Mouse (Mus musculus) midbrain, embryonic 11.5 days (tissue): ENCODE results near the gene Fbh1. TPM values are rescaled to one million over a fixed set of nuclear protein-coding genes. Genes with fewer than 3 reads are reported as not detected.
A peak's percentile ranks its signal among the peaks of the same experiment; 100 is the strongest.

Experiments
- ATAC-seq: fragments of 200-750 bp; cut with Nextera tagmentation; 2 replicates; pipeline ENCODE4 v1.8.0; 2017; ENCODE audit warnings: moderate TSS enrichment, moderate library complexity; ENCODE audit not compliant: low FRiP score
- DNase-seq: peaks from one replicate; pipeline ENCODE4 v3.0.0; 2015; ENCODE audit warnings: low spot score; ENCODE audit errors: missing footprints
- H3K27ac ChIP-seq: fragments of 300-500 bp; sonication (generic); 2 replicates; pipeline ENCODE4 v1.5.1; 2014; ENCODE audit warnings: low read depth, low read length
- H3K27me3 ChIP-seq: fragments of 300-500 bp; sonication (generic); 2 replicates; pipeline ENCODE4 v1.6.1; 2014; ENCODE audit warnings: mild to moderate bottlenecking, low read length, moderate library complexity, mixed read lengths; ENCODE audit not compliant: control insufficient read depth, insufficient read depth
- H3K36me3 ChIP-seq: fragments of 300-500 bp; sonication (generic); 2 replicates; pipeline ENCODE4 v1.6.1; 2014; ENCODE audit warnings: mild to moderate bottlenecking, low read length, moderate library complexity, mixed read lengths; ENCODE audit not compliant: control insufficient read depth, insufficient read depth
- H3K4me1 ChIP-seq: fragments of 300-500 bp; sonication (generic); 2 replicates; pipeline ENCODE4 v1.6.1; 2014; ENCODE audit warnings: low read length; ENCODE audit not compliant: control insufficient read depth, insufficient read depth
- H3K4me2 ChIP-seq: fragments of 300-500 bp; sonication (generic); 2 replicates; pipeline ENCODE4 v1.6.1; 2014; ENCODE audit warnings: mild to moderate bottlenecking, moderate library complexity
- H3K4me3 ChIP-seq: fragments of 300-500 bp; sonication (generic); 2 replicates; pipeline ENCODE4 v1.5.1; 2014; ENCODE audit warnings: low read depth, low read length
- H3K9ac ChIP-seq: fragments of 300-500 bp; sonication (generic); 2 replicates; pipeline ENCODE4 v1.6.1; 2014; ENCODE audit warnings: low read length
- H3K9me3 ChIP-seq: fragments of 300-500 bp; sonication (generic); 2 replicates; pipeline ENCODE4 v1.6.1; 2016; ENCODE audit warnings: low read length; ENCODE audit not compliant: control insufficient read depth
- WGBS: fragments of 180-500 bp; shearing (Covaris S2); extraction: QIAGEN DNeasy Blood & Tissue Kit; methylation state at CpG from one replicate; pipeline ENCODE4 v1.1.7; 2014; 5-methylcytosine and 5-hydroxymethylcytosine counted together
- polyA plus RNA-seq: library from polyadenylated mRNA; unstranded; fragments of >200 nt; fragmentation: Nextera tagmentation; extraction: Ambion mirVana; gene quantifications from 2 replicates; pipeline ENCODE4 v1.2.1, GENCODE M21; 2014

The Fbh1 gene
- polyA plus RNA-seq, 1 experiment from 2014 or later = 134 TPM

- no peaks in the 10 kb centered on the region for H3K9me3 ChIP-seq
- no peak overlapping the region for H3K9ac ChIP-seq
- DNase-seq (no peak), ATAC-seq (no peak)
- no peaks in the 10 kb centered on the region for H3K36me3 ChIP-seq
- no peak overlapping the region for H3K4me3 ChIP-seq
- 79% methylated on average over 5 of the region's 5 CpGs for WGBS
- no peak overlapping the region for H3K4me2 ChIP-seq
- peaks cover 6% of the 10 kb centered on the region for H3K4me1 ChIP-seq
- H3K27ac ChIP-seq = no peak overlapping the region
- H3K27me3 ChIP-seq = peaks cover 13% of the 10 kb centered on the region
Observed at GRCm38 (mm10) chr2:11708538-11708937, 68.8 kb downstream of the Fbh1 start.

- peaks cover 13% of the 10 kb centered on the region for H3K27me3 ChIP-seq
- DNase-seq = peak; percentile 92
- no peak for ATAC-seq
- H3K4me2 ChIP-seq = peak overlapping the region; percentile 98
- no peaks in the 10 kb centered on the region for H3K9me3 ChIP-seq
- no peaks in the 10 kb centered on the region for H3K36me3 ChIP-seq
- no peak overlapping the region for H3K9ac ChIP-seq
- peaks cover 6% of the 10 kb centered on the region for H3K4me1 ChIP-seq
- 42% methylated on average over 6 of the region's 6 CpGs for WGBS
- H3K4me3 ChIP-seq = no peak overlapping the region
- no peak overlapping the region for H3K27ac ChIP-seq
Observed at GRCm38 (mm10) chr2:11706746-11707065, 70.7 kb downstream of the Fbh1 start.

DNA sequence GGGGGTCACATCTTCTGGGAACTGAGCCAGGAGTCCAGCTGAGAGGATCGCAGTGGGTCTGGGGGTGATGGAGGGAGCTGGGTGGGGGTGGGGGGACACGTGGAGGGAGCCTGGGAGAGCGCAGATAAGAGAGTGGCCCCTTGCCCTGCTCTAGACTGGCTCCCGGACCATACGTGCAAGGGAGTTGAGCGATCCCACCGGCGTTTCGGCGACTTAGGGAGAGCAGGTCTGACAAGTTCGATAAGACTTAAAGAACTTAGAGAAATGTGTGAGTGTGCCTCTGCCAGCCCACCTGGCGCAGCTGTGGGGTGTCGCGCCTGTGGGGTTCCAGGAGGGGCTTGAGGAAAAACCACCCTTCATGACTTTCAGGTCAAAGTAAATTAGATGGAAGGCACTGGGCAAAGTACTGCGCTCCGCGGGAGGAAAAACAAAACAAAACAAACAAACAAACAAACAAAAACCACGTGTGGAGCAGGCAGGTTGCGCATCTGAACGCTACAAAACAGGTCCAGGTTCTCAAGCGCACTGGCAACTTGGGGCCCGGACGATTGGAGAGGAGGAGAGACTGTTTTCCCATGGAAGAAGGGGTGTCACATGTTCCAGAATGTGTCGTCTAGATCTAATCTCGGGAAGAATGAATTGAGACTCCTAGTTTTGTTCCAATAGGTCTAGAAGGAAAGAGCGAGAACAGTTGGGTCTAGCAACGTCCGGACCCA is 71.2 kb downstream of the Fbh1 start:
- peak overlapping the region; percentile 65 for H3K9ac ChIP-seq
- ATAC-seq = peak; percentile 71
- no peaks in the 10 kb centered on the region for H3K9me3 ChIP-seq
- no peaks in the 10 kb centered on the region for H3K36me3 ChIP-seq
- 5% methylated on average over 28 of the region's 28 CpGs for WGBS
- peaks cover 13% of the 10 kb centered on the region for H3K27me3 ChIP-seq
- peak overlapping the region; percentile 54 for H3K4me3 ChIP-seq
- no peak overlapping the region for H3K27ac ChIP-seq
- DNase-seq = peak; percentile 89
- H3K4me2 ChIP-seq = peak overlapping the region; percentile 98
- H3K4me1 ChIP-seq = peaks cover 6% of the 10 kb centered on the region

GRCm38 (mm10) chr2:11705201-11706025 is 72.0 kb downstream of the Fbh1 start, which contains the start of gene Il15ra:
Gene Il15ra, plus strand, starts transcription at chr2:11705290.
- Histone ChIP-seq H3K36me3 (no peaks in the 10 kb centered on the region), H3K9ac (peak within 1 kb of the TSS; percentile 65), H3K9me3 (no peaks in the 10 kb centered on the region), H3K27ac (no peak within 1 kb of the TSS), H3K4me3 (peak within 1 kb of the TSS; percentile 54), H3K4me1 (peaks cover 6% of the 10 kb centered on the region), H3K4me2 (peak within 1 kb of the TSS; percentile 98), H3K27me3 (peaks cover 13% of the 10 kb centered on the region)
- ATAC-seq (peak; percentile 77), DNase-seq (peak; percentile 96)
- WGBS = under 1% methylated on average over 37 of the region's 37 CpGs

DNA sequence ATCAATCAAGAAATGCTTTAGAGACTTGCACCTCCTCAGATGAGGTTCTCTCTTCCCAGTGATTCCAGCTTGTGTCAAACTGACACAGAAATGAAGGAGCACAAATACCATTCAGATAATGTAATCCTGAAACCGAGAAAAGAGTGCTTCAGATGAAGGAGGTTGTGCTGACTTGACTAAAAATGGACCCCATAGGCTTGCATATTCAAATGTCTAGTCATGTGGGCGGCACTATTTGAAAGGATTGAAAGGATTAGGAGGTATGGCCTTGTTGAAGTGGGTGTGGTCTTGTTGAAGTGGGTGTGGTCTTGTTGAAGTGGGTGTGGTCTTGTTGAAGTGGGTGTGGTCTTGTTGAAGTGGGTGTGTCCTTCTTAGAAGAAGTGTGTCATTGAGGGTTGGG is 77.5 kb downstream of the Fbh1 start:
- no peak overlapping the region for H3K4me2 ChIP-seq
- no peak for DNase-seq
- H3K4me3 ChIP-seq = no peak overlapping the region
- WGBS = 81% methylated on average over 2 of the region's 2 CpGs
- no peak for ATAC-seq
- no peaks in the 10 kb centered on the region for H3K9me3 ChIP-seq
- H3K4me1 ChIP-seq = no peaks in the 10 kb centered on the region
- H3K36me3 ChIP-seq = no peaks in the 10 kb centered on the region
- H3K9ac ChIP-seq = no peak overlapping the region
- H3K27me3 ChIP-seq = no peaks in the 10 kb centered on the region
- H3K27ac ChIP-seq = no peak overlapping the region

GRCm38 (mm10) chr2:11698994-11699393 is 78.4 kb downstream of the Fbh1 start:
- DNase-seq = no peak
- Histone ChIP-seq H3K36me3 (no peaks in the 10 kb centered on the region), H3K4me2 (no peak overlapping the region), H3K9ac (no peak overlapping the region), H3K9me3 (no peaks in the 10 kb centered on the region), H3K27ac (no peak overlapping the region), H3K27me3 (no peaks in the 10 kb centered on the region), H3K4me3 (no peak overlapping the region), H3K4me1 (no peaks in the 10 kb centered on the region)
- no peak for ATAC-seq
- 68% methylated on average over 5 of the region's 5 CpGs for WGBS

DNA sequence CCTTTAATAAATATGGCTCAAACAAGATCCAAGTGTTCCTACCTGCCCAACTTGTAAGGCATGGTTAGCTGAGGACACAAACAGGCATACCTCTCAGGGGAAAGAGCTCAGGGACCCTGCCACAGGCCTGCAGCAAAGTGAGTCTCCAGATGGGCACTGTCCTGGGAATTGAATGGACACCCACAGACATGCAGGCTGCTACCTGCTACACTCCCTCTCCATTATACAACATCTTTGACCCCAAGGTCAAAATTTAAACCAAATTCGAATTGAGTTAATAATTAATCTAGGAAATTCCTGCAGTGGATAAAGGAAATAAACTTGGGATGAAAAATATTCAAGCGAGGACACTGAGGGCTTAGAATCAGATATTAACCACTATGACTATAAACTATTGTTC is 81.5 kb downstream of the Fbh1 start:
- Histone ChIP-seq H3K9me3 (no peaks in the 10 kb centered on the region), H3K4me3 (no peak overlapping the region), H3K4me2 (no peak overlapping the region), H3K36me3 (no peaks in the 10 kb centered on the region), H3K27me3 (no peaks in the 10 kb centered on the region), H3K27ac (no peak overlapping the region), H3K9ac (no peak overlapping the region), H3K4me1 (no peaks in the 10 kb centered on the region)
- WGBS = 74% methylated on average over 2 of the region's 2 CpGs
- no peak for DNase-seq
- ATAC-seq = no peak

DNA sequence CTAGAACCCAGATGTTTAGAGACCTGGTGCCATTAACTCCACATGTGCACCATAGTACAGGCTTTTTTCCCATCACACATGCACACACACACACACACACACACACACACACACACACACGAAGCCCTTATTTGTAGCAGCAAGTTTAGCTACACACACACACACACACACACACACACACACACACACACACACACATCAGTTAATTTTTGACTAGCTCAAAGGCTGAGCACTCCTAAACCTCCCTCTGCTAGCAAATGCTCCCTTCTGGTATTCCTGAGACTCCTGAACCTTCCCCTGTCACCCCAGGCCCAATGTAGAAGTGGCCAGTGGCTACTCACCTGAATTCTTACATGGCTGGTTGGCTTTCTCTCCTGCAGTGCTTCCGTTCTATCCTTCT is 83.3 kb downstream of the Fbh1 start:
- 80% methylated on average over 2 of the region's 2 CpGs for WGBS
- Histone ChIP-seq H3K27me3 (no peaks in the 10 kb centered on the region), H3K36me3 (no peaks in the 10 kb centered on the region), H3K4me2 (no peak overlapping the region), H3K4me3 (no peak overlapping the region), H3K9ac (no peak overlapping the region), H3K9me3 (no peaks in the 10 kb centered on the region), H3K27ac (no peak overlapping the region), H3K4me1 (no peaks in the 10 kb centered on the region)
- DNase-seq (no peak), ATAC-seq (no peak)

DNA sequence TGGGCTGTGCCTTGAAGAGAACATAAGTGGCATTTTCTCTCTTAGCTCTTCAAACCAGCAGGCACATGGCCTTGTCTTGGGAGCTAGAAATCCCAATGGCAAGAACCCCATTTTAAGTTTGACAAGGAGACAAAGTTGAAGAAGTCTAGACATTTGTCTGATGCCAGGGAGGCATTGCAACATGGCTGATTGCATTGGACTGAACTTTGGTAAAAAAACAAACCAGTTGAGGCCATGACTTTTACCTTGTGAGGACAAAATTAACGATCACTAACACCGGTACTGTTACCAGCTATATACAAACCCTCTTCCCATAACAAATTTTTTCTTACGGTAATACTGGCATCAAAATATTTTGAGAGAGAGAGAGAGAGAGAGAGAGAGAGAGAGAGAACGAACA is 84.0 kb downstream of the Fbh1 start:
- Histone ChIP-seq H3K36me3 (no peaks in the 10 kb centered on the region), H3K4me2 (no peak overlapping the region), H3K27me3 (no peaks in the 10 kb centered on the region), H3K9ac (no peak overlapping the region), H3K4me1 (no peaks in the 10 kb centered on the region), H3K9me3 (no peaks in the 10 kb centered on the region), H3K4me3 (no peak overlapping the region), H3K27ac (no peak overlapping the region)
- ATAC-seq (no peak), DNase-seq (no peak)
- WGBS = 93% methylated on average over 4 of the region's 4 CpGs
